Mouse (Mus musculus) midbrain, embryonic 16.5 days (tissue): Measurements from ENCODE around the gene Ccnb1. TPM values are rescaled to one million over a fixed set of nuclear protein-coding genes. Genes with fewer than 3 reads are reported as not detected.
"Not testable (repeated sequence)": the region's sequence is repeated elsewhere in the genome, so short reads cannot be mapped to it uniquely, and the experiment has no call there.

Source experiments
- ATAC-seq: fragments of 200-750 bp; cut with Nextera tagmentation; 2 replicates; pipeline ENCODE4 v1.8.0; 2017; ENCODE audit warnings: moderate TSS enrichment
- H3K27ac ChIP-seq: fragments of 300-500 bp; sonication (generic); 2 replicates; pipeline ENCODE4 v1.5.1; 2014; ENCODE audit warnings: mild to moderate bottlenecking, low read length, mixed read lengths
- H3K27me3 ChIP-seq: fragments of 300-500 bp; sonication (generic); 2 replicates; pipeline ENCODE4 v1.6.1; 2014; ENCODE audit warnings: low read depth, low read length, mixed read lengths; ENCODE audit not compliant: control insufficient read depth, insufficient read depth
- H3K36me3 ChIP-seq: fragments of 300-500 bp; sonication (generic); 2 replicates; pipeline ENCODE4 v1.6.1; 2014; ENCODE audit warnings: mild to moderate bottlenecking, low read length, moderate library complexity, mixed read lengths; ENCODE audit not compliant: control insufficient read depth, insufficient read depth
- H3K4me1 ChIP-seq: fragments of 300-500 bp; sonication (generic); 2 replicates; pipeline ENCODE4 v1.6.1; 2014; ENCODE audit warnings: mild to moderate bottlenecking, low read length, mixed read lengths; ENCODE audit not compliant: control insufficient read depth, insufficient read depth
- H3K4me2 ChIP-seq: fragments of 300-500 bp; sonication (generic); 2 replicates; pipeline ENCODE4 v1.6.1; 2014; ENCODE audit warnings: mild to moderate bottlenecking, low read length, mixed read lengths
- H3K4me3 ChIP-seq: fragments of 300-500 bp; sonication (generic); 2 replicates; pipeline ENCODE4 v1.5.1; 2014; ENCODE audit warnings: low read depth, mild to moderate bottlenecking, low read length, moderate library complexity, mixed read lengths
- H3K9ac ChIP-seq: fragments of 300-500 bp; sonication (generic); 2 replicates; pipeline ENCODE4 v1.6.1; 2014; ENCODE audit warnings: low read depth, low read length, mixed read lengths
- H3K9me3 ChIP-seq: fragments of 300-500 bp; sonication (generic); replicated peaks from 2 replicates; pipeline ENCODE4 v1.6.1; 2014; ENCODE audit warnings: mild to moderate bottlenecking, low read length, mixed read lengths; ENCODE audit not compliant: control insufficient read depth, poor library complexity, severe bottlenecking
- WGBS: fragments of 180-500 bp; shearing (Covaris S2); extraction: QIAGEN DNeasy Blood & Tissue Kit; methylation state at CpG from one replicate; pipeline ENCODE4 v1.1.7; 2014; 5-methylcytosine and 5-hydroxymethylcytosine counted together
- polyA plus RNA-seq: library from polyadenylated mRNA; unstranded; fragments of >200 nt; fragmentation: Nextera tagmentation; extraction: Ambion mirVana; gene quantifications from 2 replicates; pipeline ENCODE4 v1.2.1, GENCODE M21; 2015

Gene Ccnb1
- polyA plus RNA-seq, 1 experiment from 2014 or later = 22.2 TPM

DNA sequence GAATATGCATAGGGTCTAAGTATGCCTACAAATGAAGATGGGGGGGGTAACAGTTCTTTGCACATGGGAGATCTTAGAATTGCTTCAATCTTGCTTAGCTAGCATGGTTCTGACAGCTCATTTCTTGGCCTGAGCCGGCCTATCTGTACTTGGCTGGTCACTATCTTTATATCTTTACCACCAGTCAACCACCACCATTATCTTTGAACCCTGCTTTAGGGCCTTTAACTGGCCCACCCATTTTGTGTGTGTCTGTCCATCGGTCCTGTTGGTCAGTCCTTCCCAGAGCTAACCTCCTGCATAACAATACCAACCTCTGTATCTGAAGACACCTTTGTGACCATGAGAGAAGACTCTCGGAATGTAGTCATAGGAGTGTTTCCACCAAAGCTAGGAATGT is 35.0 kb downstream of the Ccnb1 start:
- no peak overlapping the region for H3K27ac ChIP-seq
- no peaks in the 10 kb centered on the region for H3K36me3 ChIP-seq
- H3K9me3 ChIP-seq = no peaks in the 10 kb centered on the region
- H3K27me3 ChIP-seq = no peaks in the 10 kb centered on the region
- no peak overlapping the region for H3K4me3 ChIP-seq
- no peaks in the 10 kb centered on the region for H3K4me1 ChIP-seq
- no peak overlapping the region for H3K9ac ChIP-seq
- no peak overlapping the region for H3K4me2 ChIP-seq
- ATAC-seq = no peak
- 84% methylated on average over 3 of the region's 3 CpGs for WGBS

DNA sequence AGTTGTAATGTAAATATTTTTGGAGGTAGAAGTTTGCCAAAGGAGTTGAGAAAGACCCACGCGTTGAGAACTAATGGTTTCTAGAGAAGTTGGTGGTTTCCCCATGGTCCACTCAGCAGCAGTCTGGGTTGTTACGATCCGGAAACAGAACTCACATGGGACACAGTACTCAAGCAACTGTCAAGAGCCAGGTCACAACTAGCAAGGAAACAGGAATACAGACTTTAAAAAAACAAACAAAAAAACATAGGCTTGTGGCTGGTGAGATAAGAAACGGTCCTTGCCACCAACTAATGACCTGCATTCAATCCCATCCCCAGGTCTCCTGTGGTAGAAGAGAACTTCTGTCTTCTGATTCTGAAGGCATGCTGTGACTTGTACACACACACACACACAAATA is 35.6 kb downstream of the Ccnb1 start:
- no peak overlapping the region for H3K27ac ChIP-seq
- no peaks in the 10 kb centered on the region for H3K9me3 ChIP-seq
- no peak overlapping the region for H3K9ac ChIP-seq
- H3K36me3 ChIP-seq = no peaks in the 10 kb centered on the region
- no peak overlapping the region for H3K4me2 ChIP-seq
- no peak for ATAC-seq
- no peaks in the 10 kb centered on the region for H3K4me1 ChIP-seq
- 83% methylated on average over 5 of the region's 5 CpGs for WGBS
- no peaks in the 10 kb centered on the region for H3K27me3 ChIP-seq
- H3K4me3 ChIP-seq = no peak overlapping the region

DNA sequence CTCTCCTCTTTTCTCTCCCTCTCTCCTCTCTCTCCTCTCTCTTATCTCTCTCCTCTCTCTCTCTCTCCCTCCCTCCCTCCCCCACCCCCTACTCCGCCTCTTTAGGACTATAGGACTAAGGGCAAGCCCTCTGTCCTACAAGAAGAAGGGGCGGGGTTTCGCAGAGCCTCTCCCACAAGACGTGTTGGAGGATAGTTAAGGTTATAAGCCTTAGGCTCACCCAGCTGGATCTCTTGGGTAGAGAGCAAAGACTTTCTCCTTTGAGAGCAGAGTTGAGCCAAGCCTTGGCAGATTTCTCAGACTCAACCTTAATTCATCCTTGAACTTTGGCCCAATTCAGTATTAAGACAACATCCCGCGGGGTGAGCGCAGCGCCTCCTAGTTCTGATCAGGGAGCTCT is 37.7 kb downstream of the Ccnb1 start:
- no peak for ATAC-seq
- Histone ChIP-seq H3K9ac (no peak overlapping the region), H3K36me3 (no peaks in the 10 kb centered on the region), H3K4me3 (no peak overlapping the region), H3K4me1 (peaks cover 4% of the 10 kb centered on the region), H3K27ac (no peak overlapping the region), H3K9me3 (no peaks in the 10 kb centered on the region), H3K4me2 (no peak overlapping the region), H3K27me3 (no peaks in the 10 kb centered on the region)
- WGBS = 45% methylated on average over 7 of the region's 8 CpGs

DNA sequence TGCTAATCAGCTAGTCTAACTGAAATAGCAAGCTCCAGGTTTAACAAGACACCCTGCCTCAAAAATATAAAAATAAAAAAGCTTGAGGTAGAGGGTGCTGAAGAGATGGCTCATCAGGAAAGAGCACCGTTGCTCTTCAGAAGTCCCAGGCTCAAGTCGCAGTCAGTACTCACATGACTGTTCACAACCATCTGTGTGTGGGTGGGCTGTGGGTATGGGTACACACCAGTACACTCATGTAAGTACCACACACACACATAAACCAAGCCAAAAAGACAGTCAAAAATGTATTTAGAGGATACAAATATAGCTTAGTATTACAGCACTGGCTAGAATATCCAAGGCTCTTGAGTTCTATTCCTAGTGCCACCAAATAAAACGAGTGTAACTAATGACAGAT is 40.3 kb downstream of the Ccnb1 start:
- Histone ChIP-seq H3K27me3 (no peaks in the 10 kb centered on the region), H3K36me3 (no peaks in the 10 kb centered on the region), H3K27ac (no peak overlapping the region), H3K4me3 (no peak overlapping the region), H3K9me3 (no peaks in the 10 kb centered on the region), H3K4me1 (peaks cover 14% of the 10 kb centered on the region), H3K4me2 (no peak overlapping the region), H3K9ac (no peak overlapping the region)
- no peak for ATAC-seq
- 93% methylated on average over 3 of the region's 3 CpGs for WGBS

DNA sequence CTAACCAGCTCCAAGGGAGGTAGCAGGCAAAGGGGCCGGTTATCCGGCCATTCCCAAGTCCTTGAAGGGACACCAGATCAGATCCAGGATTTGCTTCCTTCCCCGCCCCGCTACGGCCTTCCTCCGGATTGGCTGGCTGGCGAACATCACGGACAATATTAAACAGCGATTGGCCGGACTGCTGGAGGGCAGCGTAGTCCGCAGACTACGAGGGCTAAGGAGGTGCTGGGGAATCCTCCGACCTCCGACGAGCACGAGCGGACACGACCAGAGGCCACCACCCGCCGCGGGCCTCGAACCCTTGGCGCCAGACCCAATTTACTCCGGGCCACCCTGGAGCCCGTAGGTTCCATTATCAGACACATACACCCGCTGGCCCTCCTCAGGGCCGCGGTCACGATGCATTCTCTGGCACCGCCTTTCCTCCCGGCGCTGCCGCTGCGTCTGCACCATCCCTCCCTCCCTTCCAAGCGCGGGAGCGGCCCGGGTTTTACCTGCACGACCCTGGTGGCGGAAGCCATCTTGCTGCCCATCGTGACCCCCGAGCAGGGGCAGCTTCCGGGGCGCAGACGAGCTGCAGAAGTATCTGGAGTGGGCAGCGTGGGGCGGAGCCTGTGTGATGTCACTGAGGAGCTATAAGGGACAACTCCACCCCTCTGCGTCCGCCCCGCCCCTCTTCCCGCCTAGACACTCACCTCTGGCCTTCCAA is 42.2 kb downstream of the Ccnb1 start, which contains the start of gene Mrps36:
Mrps36 (minus strand) TSS at position 624 of the 709 bp plus-strand sequence.
- 0 out of 2 replicates have a peak, but pooled peaks cover 2% of the 10 kb centered on the region for H3K36me3 ChIP-seq
- ATAC-seq = peak; percentile 97
- H3K9ac ChIP-seq = peak within 1 kb of the TSS; percentile 94
- WGBS = under 1% methylated on average over 52 of the region's 52 CpGs
- peaks cover 14% of the 10 kb centered on the region for H3K4me1 ChIP-seq
- H3K27ac ChIP-seq = peak within 1 kb of the TSS; percentile 97
- H3K4me2 ChIP-seq = peak within 1 kb of the TSS; percentile 56
- H3K27me3 ChIP-seq = no peaks in the 10 kb centered on the region
- H3K9me3 ChIP-seq = no peaks in the 10 kb centered on the region
- H3K4me3 ChIP-seq = peak within 1 kb of the TSS; percentile 80

DNA sequence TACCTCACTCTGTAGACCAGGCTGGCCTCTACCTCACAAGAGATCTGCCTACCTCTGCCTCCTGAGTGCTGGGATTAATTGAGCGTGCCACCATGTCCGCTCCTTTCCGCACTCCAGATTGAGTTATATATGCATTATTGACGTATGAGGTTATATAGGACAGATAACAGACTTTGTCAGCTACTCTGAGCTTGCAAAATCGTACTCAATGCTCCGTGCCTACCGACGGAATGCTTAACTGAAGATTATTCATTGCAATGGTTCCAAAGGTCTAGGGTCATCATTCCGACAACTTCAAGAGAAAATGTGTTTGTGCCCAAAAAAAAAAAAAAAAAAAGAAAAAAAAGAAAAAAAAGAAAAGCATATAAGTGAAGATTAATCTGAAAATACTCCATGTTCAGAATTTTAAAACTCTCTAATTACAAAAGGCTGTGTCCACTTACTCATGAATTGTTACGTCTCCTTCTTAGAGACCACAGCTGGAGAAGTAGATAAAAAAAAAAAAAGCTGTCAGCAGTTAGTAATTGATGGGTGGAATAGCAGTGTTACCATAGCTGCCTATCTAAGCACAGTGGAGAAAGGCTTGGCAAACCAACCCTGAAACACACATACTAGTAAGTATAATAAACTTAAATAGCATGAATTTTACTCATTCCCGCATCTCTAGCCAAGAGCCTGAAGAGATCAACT is 42.9 kb downstream of the Ccnb1 start:
- H3K4me1 ChIP-seq = peaks cover 14% of the 10 kb centered on the region
- peak overlapping the region; percentile 94 for H3K9ac ChIP-seq
- WGBS = 67% methylated on average over 11 of the region's 11 CpGs
- H3K4me2 ChIP-seq = peak overlapping the region; percentile 56
- H3K36me3 ChIP-seq = 0 out of 2 replicates have a peak, but pooled peaks cover 2% of the 10 kb centered on the region
- H3K27ac ChIP-seq = peak overlapping the region; percentile 97
- peak overlapping the region; percentile 80 for H3K4me3 ChIP-seq
- H3K9me3 ChIP-seq = no peaks in the 10 kb centered on the region
- H3K27me3 ChIP-seq = no peaks in the 10 kb centered on the region
- peak; percentile 69 for ATAC-seq

DNA sequence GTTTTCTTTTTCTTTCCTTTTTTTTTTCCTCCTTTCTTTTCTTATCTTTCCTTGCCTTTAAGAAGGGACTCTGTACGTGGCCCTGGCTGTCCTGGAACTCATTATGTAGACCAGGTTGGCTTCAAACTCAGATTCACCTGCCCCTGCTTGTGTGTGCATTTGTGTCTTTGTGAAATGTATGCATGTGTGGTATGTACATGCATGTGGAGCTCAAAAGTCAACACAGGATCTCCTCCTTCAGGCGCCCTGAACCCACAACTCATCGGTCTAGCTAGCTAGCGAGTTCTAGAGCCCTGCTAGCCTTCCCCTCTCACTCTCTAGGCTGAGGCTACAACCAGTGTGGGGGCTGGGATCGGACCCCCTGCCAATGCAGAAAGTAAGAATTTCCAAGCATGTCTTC is 43.5 kb downstream of the Ccnb1 start:
- no peaks in the 10 kb centered on the region for H3K27me3 ChIP-seq
- H3K4me1 ChIP-seq = peaks cover 14% of the 10 kb centered on the region
- H3K9ac ChIP-seq = no peak overlapping the region
- WGBS = 96% methylated on average over 5 of the region's 5 CpGs
- no peak overlapping the region for H3K4me2 ChIP-seq
- H3K36me3 ChIP-seq = 0 out of 2 replicates have a peak, but pooled peaks cover 2% of the 10 kb centered on the region
- no peak for ATAC-seq
- H3K27ac ChIP-seq = no peak overlapping the region
- H3K4me3 ChIP-seq = no peak overlapping the region
- no peaks in the 10 kb centered on the region for H3K9me3 ChIP-seq

DNA sequence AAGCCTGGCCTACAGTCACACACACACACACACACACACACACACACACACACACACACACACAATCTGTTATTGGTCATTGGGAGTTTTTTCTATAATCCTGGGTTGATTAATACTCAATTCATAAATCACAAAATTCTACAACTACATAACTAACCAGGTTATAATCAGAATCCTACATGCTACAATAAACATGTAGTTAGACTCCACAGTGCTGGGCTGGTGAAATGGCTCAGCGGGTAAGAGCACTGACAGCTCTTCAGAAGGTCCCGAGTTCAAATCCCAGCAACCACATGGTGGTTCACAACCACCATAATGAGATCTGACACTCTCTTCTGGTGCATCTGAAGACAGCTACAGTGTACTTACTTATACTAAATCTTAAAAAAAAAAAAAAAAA is 53.6 kb downstream of the Ccnb1 start:
- no peaks in the 10 kb centered on the region for H3K27me3 ChIP-seq
- H3K4me3 ChIP-seq = no peak overlapping the region
- 96% methylated on average over 2 of the region's 2 CpGs for WGBS

DNA sequence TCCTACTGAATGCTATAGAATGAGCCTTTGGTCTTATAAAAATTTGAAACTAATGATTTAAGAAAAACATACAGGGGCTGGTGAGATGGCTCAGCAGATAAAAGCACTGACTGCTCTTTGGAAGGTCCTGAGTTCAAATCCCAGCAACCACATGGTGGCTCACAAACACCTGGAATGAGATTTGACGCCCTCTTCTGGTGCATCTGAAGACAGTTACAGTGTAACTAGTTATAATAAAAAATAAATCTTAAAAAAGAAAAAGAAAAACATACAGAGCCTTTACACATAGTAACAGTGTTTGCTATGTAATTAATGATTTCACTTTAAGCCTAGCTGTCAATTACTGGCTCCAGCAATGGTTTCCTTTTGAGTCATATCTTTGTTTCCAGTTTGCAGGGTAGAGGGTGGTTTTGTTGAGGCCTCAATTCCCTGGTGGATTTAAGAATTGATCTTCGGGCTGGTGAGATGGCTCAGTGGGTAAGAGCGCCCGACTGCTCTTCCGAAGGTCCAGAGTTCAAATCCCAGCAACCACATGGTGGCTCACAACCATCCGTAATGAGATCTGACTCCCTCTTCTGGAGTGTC is 54.8 kb downstream of the Ccnb1 start:
- H3K27me3 ChIP-seq, H3K9me3 ChIP-seq, H3K4me3 ChIP-seq, ATAC-seq, H3K36me3 ChIP-seq, H3K4me1 ChIP-seq, H3K27ac ChIP-seq: not testable (repeated sequence)
- Histone ChIP-seq H3K9ac (peak overlapping the region; percentile 86; the same call in 1 of the 2 replicates), H3K4me2 (peak overlapping the region; percentile 60)
- 87% methylated on average over 5 of the region's 6 CpGs for WGBS

More for the DNA sequence above, 53.6 kb downstream of the Ccnb1 start:
- no peak for ATAC-seq
- Histone ChIP-seq H3K9ac (no peak overlapping the region), H3K4me2 (no peak overlapping the region), H3K36me3 (peaks cover 2% of the 10 kb centered on the region; the same call in 1 of the 2 replicates), H3K9me3 (no peaks in the 10 kb centered on the region), H3K4me1 (peaks cover 9% of the 10 kb centered on the region), H3K27ac (no peak overlapping the region)
